Mouse (Mus musculus): ENCODE results near the gene Wbp4. TPM values are rescaled to one million over a fixed set of nuclear protein-coding genes. Genes with fewer than 3 reads are reported as not detected.

The Wbp4 gene
- polyA plus RNA-seq, 1 experiment from 2014 or later, result 27.6 TPM

DNA sequence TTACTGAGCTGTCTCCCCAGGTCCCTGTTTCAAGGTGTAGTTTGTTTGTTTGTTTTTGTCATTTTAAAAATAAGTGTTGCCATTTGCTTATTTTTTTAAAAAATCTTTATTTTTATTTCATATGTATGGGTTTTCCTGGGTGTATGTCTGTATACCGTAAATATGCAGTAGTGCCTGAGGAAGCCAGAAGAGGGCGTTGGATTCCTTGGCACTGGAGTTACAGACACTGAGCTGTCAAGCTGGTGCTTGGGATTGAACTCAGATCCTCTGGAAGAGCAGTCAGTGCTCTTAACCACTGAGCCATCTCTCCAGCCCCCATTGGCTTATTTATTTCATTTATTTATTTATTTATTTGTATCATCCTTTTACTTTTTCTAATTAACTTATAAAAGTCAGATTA, 32.6 kb upstream of the Wbp4 start:
- Histone ChIP-seq H3K9me3 (replicated peaks; ENCODE audit: control insufficient read depth, low read length) (no peaks in the 10 kb centered on the region), H3K4me2 (ENCODE audit: low read depth, low read length) (no peak overlapping the region), H3K27ac (ENCODE audit: low read length) (no peak overlapping the region), H3K9ac (ENCODE audit: low read length) (no peak overlapping the region), H3K36me3 (ENCODE audit: control insufficient read depth, insufficient read depth) (no peaks in the 10 kb centered on the region), H3K27me3 (ENCODE audit: control insufficient read depth, insufficient read depth, low read length) (no peaks in the 10 kb centered on the region), H3K4me3 (ENCODE audit: low read length) (no peak overlapping the region), H3K4me1 (ENCODE audit: control insufficient read depth, insufficient read depth, low read length) (peaks cover 12% of the 10 kb centered on the region)
- WGBS, result 79% methylated on average over 2 of the region's 2 CpGs
- no peak for ATAC-seq (replicated peaks; ENCODE audit: extremely low read depth, insufficient read depth, low FRiP score)

DNA sequence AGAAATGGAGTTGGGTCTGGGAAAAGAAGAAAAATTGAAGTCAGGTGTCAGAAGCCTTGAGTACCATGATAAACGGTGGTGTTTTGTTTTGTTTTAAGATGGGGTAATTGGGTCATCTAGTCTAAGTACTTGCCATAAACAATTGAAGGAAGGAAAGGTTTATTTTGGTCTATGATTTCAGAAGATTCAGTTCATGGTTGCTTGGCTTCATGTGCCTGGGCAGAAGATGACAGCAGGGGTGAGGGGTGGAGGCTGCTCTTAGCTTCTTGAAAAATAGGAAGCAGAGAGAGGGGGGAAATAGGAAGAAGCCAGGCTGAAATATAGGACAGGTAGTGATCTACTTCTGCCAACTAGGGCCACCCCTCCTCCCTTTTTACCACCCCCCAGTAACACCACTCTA, 30.2 kb upstream of the Wbp4 start:
- Histone ChIP-seq H3K9me3 (replicated peaks; ENCODE audit: control insufficient read depth, low read length) (no peaks in the 10 kb centered on the region), H3K4me3 (ENCODE audit: low read length) (no peak overlapping the region), H3K27me3 (ENCODE audit: control insufficient read depth, insufficient read depth, low read length) (no peaks in the 10 kb centered on the region), H3K4me1 (ENCODE audit: control insufficient read depth, insufficient read depth, low read length) (peaks cover 14% of the 10 kb centered on the region), H3K4me2 (ENCODE audit: low read depth, low read length) (no peak overlapping the region), H3K36me3 (ENCODE audit: control insufficient read depth, insufficient read depth) (no peaks in the 10 kb centered on the region), H3K27ac (ENCODE audit: low read length) (peak overlapping the region; percentile 59), H3K9ac (ENCODE audit: low read length) (no peak overlapping the region)
- no peak for ATAC-seq (replicated peaks; ENCODE audit: extremely low read depth, insufficient read depth, low FRiP score)
- 61% methylated on average over 1 of the region's 1 CpGs for WGBS

DNA sequence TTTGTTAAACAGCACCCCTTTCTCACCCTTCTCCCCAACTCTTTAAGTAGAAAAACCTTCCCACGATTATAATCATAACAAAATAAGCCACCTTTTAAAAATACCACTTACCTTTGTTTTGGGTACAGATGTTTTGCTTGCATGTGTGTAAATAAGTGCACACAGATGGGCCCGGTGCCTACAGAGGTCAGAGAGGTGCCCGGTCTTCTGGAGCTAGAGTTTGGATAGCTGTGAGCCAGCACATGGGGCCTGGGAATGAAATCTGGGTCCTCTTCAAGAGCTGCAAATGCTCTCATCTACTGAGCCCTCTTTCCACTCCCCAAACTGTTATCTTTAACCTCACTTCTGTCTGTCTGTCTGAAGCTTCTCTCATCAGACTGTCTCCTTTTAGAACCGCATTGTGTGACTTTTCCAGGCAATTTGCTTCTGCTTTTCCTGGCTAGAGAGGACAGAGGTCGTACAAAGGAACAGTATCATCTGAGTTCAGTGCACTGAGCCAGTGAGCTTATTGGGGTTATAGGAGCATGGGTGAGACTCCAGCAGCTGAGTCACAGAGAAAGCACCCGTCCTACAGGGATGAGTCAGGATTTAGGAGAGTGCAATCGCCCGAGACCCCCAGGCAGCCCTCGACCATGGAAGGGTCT, 27.5 kb upstream of the Wbp4 start:
- H3K27ac ChIP-seq (ENCODE audit: low read length), result no peak overlapping the region
- H3K9me3 ChIP-seq (replicated peaks; ENCODE audit: control insufficient read depth, low read length), result no peaks in the 10 kb centered on the region
- no peak overlapping the region for H3K4me2 ChIP-seq (ENCODE audit: low read depth, low read length)
- H3K36me3 ChIP-seq (ENCODE audit: control insufficient read depth, insufficient read depth), result no peaks in the 10 kb centered on the region
- WGBS, result 74% methylated on average over 9 of the region's 9 CpGs
- peaks cover 22% of the 10 kb centered on the region for H3K4me1 ChIP-seq (ENCODE audit: control insufficient read depth, insufficient read depth, low read length)
- no peak overlapping the region for H3K9ac ChIP-seq (ENCODE audit: low read length)
- H3K27me3 ChIP-seq (ENCODE audit: control insufficient read depth, insufficient read depth, low read length), result no peaks in the 10 kb centered on the region
- no peak overlapping the region for H3K4me3 ChIP-seq (ENCODE audit: low read length)
- ATAC-seq (replicated peaks; ENCODE audit: extremely low read depth, insufficient read depth, low FRiP score), result no peak

DNA sequence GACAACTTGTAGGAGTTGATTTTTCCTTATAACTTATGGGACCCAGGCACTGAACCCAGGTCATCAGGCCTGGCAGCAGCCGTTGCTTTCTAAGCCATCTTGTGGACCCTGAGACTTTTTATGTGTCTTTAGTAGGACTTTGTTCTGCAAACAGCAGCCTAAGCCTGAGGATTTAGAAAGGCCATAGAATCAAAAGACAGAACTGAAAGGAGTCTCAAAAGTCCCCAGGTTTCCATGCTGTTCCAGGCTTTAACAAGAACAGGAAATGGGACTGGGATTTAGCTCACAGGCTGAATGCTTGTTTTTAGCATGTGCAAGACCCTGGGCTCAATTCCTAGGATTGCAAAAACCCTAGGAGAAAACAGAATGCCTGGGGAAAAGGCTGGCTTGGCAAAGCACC, 26.5 kb upstream of the Wbp4 start:
- no peaks in the 10 kb centered on the region for H3K9me3 ChIP-seq (replicated peaks; ENCODE audit: control insufficient read depth, low read length)
- H3K27me3 ChIP-seq (ENCODE audit: control insufficient read depth, insufficient read depth, low read length), result no peaks in the 10 kb centered on the region
- no peak for ATAC-seq (replicated peaks; ENCODE audit: extremely low read depth, insufficient read depth, low FRiP score)
- H3K4me3 ChIP-seq (ENCODE audit: low read length), result no peak overlapping the region
- H3K4me1 ChIP-seq (ENCODE audit: control insufficient read depth, insufficient read depth, low read length), result peaks cover 29% of the 10 kb centered on the region
- no peak overlapping the region for H3K4me2 ChIP-seq (ENCODE audit: low read depth, low read length)
- H3K9ac ChIP-seq (ENCODE audit: low read length), result no peak overlapping the region
- no peaks in the 10 kb centered on the region for H3K36me3 ChIP-seq (ENCODE audit: control insufficient read depth, insufficient read depth)
- WGBS, result 80% methylated on average over 1 of the region's 1 CpGs
- H3K27ac ChIP-seq (ENCODE audit: low read length), result no peak overlapping the region

DNA sequence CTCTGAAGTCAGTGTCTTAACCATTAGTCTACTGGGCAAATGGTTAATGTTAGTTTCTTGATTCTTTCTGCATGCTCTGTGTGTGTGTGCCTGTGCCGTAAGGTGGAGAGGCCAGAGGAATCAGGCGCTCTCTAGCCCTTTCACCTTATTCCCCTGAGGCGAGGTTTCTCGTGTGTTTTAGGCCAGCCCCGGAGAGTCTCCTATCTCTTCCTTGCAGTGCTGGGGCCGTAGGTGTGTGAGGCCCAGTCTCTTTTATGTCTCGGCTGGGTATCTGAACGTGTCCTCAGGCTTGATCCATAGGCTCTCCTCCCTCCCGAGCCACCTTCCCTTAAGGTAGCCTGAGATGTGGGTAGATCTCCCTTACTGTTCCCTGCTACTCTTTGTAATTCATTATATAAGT, 24.9 kb upstream of the Wbp4 start:
- 69% methylated on average over 9 of the region's 9 CpGs for WGBS
- H3K9me3 ChIP-seq (replicated peaks; ENCODE audit: control insufficient read depth, low read length), result no peaks in the 10 kb centered on the region
- H3K36me3 ChIP-seq (ENCODE audit: control insufficient read depth, insufficient read depth), result peaks cover 5% of the 10 kb centered on the region
- peaks cover 19% of the 10 kb centered on the region for H3K4me1 ChIP-seq (ENCODE audit: control insufficient read depth, insufficient read depth, low read length)
- H3K4me3 ChIP-seq (ENCODE audit: low read length), result no peak overlapping the region
- H3K27me3 ChIP-seq (ENCODE audit: control insufficient read depth, insufficient read depth, low read length), result no peaks in the 10 kb centered on the region
- no peak overlapping the region for H3K27ac ChIP-seq (ENCODE audit: low read length)
- H3K4me2 ChIP-seq (ENCODE audit: low read depth, low read length), result no peak overlapping the region
- no peak for ATAC-seq (replicated peaks; ENCODE audit: extremely low read depth, insufficient read depth, low FRiP score)
- H3K9ac ChIP-seq (ENCODE audit: low read length), result no peak overlapping the region

DNA sequence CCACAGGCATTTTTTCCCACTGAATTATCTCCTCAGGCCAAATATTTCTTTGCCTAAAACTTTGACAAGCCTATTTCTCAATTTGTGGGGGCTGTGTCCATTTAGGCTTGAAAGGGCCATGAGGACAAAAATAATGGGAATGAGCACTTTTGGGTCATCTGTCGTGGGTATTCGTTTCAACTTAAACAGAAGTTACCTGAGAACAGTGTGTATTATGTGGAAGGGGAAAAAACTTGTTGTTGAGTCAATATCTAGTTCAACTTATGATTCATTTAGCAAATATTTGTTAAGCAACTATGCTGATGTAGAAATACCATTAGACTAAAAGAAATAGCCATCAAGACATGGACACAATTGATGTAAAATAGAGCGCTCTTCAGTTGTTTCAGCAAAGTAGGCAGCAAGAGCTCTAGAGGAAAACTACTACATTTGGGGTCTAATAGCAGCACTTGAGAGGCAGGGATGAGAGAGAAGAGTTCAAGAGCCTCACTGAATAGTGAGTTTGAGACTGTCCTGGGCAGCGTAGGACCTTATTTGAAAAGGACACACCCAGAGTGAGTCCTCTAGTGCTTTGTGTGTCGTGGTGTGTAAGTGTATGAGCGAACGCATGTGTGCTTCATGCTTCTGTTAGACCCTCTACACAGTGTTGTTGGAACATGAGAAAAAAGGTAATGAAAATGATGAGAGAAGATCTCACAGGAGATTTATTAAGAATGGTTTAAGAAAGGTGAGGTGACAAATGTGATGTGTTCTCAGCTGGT, 23.1 kb upstream of the Wbp4 start:
- H3K4me3 ChIP-seq (ENCODE audit: low read length), result no peak overlapping the region
- 92% methylated on average over 7 of the region's 7 CpGs for WGBS
- no peak for ATAC-seq (replicated peaks; ENCODE audit: extremely low read depth, insufficient read depth, low FRiP score)

DNA sequence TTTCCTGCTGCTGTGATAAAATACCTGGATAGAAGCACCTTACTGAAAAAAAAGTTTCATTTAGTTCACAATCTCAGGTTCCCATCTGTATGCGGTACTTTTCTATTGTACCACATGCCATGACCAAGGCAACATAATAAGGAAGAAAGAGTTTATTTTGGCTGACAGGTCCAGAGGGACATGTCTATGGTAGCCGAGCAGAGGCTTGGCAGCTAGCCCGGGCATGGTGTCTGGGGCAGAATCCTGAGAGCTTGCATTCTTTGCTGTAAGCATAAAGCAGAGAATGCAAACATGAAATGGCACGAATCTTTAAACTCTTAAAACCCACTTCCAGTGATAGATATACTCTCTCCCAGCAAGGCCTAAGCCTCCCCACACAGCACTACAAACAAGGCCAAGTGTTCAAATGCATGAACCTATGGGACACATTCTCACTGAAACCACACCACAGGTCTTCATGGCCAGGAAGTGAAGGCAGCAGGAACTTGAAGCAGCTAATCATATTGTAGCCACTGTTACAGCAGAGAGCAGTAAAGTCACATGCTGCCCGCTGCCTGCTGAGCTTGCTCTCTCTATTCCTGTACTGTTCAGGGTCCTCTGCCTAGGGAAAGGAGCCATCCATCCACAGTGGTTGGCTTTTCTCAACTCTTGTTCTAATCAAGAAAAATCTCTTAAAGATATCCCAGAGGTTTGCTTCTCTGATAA, 22.2 kb upstream of the Wbp4 start:
- Histone ChIP-seq H3K9me3 (replicated peaks; ENCODE audit: control insufficient read depth, low read length) (no peaks in the 10 kb centered on the region), H3K4me2 (ENCODE audit: low read depth, low read length) (peak overlapping the region; percentile 14; the same call in 1 of the 2 replicates), H3K4me1 (ENCODE audit: control insufficient read depth, insufficient read depth, low read length) (peaks cover 17% of the 10 kb centered on the region), H3K4me3 (ENCODE audit: low read length) (no peak overlapping the region), H3K9ac (ENCODE audit: low read length) (peak overlapping the region; percentile 38; the same call in 1 of the 2 replicates), H3K27ac (ENCODE audit: low read length) (peak overlapping the region; percentile 82), H3K27me3 (ENCODE audit: control insufficient read depth, insufficient read depth, low read length) (no peaks in the 10 kb centered on the region), H3K36me3 (ENCODE audit: control insufficient read depth, insufficient read depth) (peaks cover 5% of the 10 kb centered on the region)
- WGBS, result 31% methylated on average over 5 of the region's 5 CpGs
- ATAC-seq (replicated peaks; ENCODE audit: extremely low read depth, insufficient read depth, low FRiP score), result peak; percentile 63

More for the DNA sequence above, 23.1 kb upstream of the Wbp4 start:
- Histone ChIP-seq H3K9me3 (replicated peaks; ENCODE audit: control insufficient read depth, low read length) (no peaks in the 10 kb centered on the region), H3K9ac (ENCODE audit: low read length) (0 out of 2 replicates have a peak overlapping the region, but pooled peaks have one; percentile 38), H3K4me1 (ENCODE audit: control insufficient read depth, insufficient read depth, low read length) (peaks cover 18% of the 10 kb centered on the region), H3K27ac (ENCODE audit: low read length) (peak overlapping the region; percentile 82), H3K4me2 (ENCODE audit: low read depth, low read length) (no peak overlapping the region), H3K27me3 (ENCODE audit: control insufficient read depth, insufficient read depth, low read length) (no peaks in the 10 kb centered on the region), H3K36me3 (ENCODE audit: control insufficient read depth, insufficient read depth) (peaks cover 5% of the 10 kb centered on the region)

DNA sequence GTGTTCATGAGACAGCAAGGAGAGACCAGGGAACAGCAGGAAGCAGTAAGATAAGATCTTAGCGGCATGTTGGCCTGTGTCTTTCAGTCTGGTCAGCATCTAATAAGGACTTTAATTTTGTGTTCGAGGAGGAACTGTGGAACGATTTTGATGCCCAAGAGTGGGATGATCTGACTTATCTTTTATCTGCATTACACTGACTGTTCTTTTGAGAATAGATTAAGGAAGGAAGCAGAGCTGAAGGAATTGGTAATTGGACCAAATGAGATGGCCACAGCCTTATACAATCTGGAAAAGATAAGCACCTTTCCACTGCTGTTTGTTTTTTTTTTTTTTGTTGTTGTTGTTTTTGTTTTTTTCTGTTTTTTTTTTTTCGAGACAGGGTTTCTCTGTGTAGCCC, 19.4 kb upstream of the Wbp4 start:
- 62% methylated on average over 4 of the region's 4 CpGs for WGBS
- Histone ChIP-seq H3K9me3 (replicated peaks; ENCODE audit: control insufficient read depth, low read length) (no peaks in the 10 kb centered on the region), H3K4me1 (ENCODE audit: control insufficient read depth, insufficient read depth, low read length) (peaks cover 18% of the 10 kb centered on the region)

DNA sequence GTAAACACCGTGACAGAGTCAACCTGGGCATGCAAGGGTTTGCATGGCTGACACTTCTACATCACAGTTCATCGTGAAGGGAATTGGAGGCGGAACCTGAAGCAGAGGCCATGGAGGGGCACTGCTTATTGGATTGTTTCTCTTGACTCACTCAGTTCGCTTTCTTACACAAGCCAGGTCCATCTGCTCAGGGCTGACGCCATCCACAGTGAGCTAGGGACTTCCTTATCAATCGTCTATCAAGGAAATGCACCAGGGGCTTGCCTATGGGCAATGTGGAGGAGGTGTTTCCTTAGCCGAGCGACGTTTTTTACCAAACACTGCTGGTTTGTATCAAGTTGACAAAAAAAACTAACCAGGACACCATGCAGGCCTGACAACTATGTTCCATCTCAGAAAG, 18.0 kb upstream of the Wbp4 start:
- no peak for ATAC-seq (replicated peaks; ENCODE audit: extremely low read depth, insufficient read depth, low FRiP score)
- H3K4me1 ChIP-seq (ENCODE audit: control insufficient read depth, insufficient read depth, low read length), result peaks cover 15% of the 10 kb centered on the region
- H3K4me3 ChIP-seq (ENCODE audit: low read length), result no peak overlapping the region
- WGBS, result 61% methylated on average over 9 of the region's 9 CpGs
- no peak overlapping the region for H3K4me2 ChIP-seq (ENCODE audit: low read depth, low read length)
- H3K9ac ChIP-seq (ENCODE audit: low read length), result no peak overlapping the region
- H3K9me3 ChIP-seq (replicated peaks; ENCODE audit: control insufficient read depth, low read length), result no peaks in the 10 kb centered on the region
- peaks cover 5% of the 10 kb centered on the region for H3K36me3 ChIP-seq (ENCODE audit: control insufficient read depth, insufficient read depth)
- H3K27me3 ChIP-seq (ENCODE audit: control insufficient read depth, insufficient read depth, low read length), result no peaks in the 10 kb centered on the region
- no peak overlapping the region for H3K27ac ChIP-seq (ENCODE audit: low read length)

More for the DNA sequence above, 19.4 kb upstream of the Wbp4 start:
- Histone ChIP-seq H3K36me3 (ENCODE audit: control insufficient read depth, insufficient read depth) (peaks cover 5% of the 10 kb centered on the region), H3K27me3 (ENCODE audit: control insufficient read depth, insufficient read depth, low read length) (no peaks in the 10 kb centered on the region), H3K4me2 (ENCODE audit: low read depth, low read length) (no peak overlapping the region), H3K9ac (ENCODE audit: low read length) (no peak overlapping the region), H3K4me3 (ENCODE audit: low read length) (no peak overlapping the region), H3K27ac (ENCODE audit: low read length) (no peak overlapping the region)
- ATAC-seq (replicated peaks; ENCODE audit: extremely low read depth, insufficient read depth, low FRiP score), result no peak
